Mouse (Mus musculus) ovary, adult 18-20 months (tissue): ENCODE measurements at regions not wholly inside any gene's neighbourhood (a gene's known extent, or its start where the extent isn't known, plus 50 kb on each side); places are given as distances from the start of the nearest gene placed in this dataset.

Experiments
- DNase-seq: peaks from one replicate; pipeline ENCODE4 v3.0.0; 2022; ENCODE audit warnings: low spot score, mixed read lengths

DNA sequence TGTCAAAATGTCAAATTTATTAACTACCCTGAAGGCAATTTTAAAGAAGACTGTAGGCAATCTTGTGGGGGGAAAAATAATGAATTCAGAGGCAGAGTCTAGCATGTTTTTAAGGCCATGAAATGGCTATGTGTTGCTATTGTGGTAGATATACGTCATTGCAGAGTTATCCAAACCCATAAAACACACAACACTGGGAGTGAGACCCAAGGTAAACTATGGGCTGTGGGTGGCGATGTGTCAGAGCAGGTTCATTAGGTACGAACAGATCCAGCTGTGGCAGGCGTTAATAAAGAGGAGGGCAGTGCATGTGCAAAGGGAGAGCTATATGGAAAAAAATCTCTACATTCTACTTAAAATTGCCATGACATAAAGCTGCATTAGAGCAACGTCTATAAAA lies 189.4 kb upstream of the Btg1 start:
- no peak for DNase-seq

DNA sequence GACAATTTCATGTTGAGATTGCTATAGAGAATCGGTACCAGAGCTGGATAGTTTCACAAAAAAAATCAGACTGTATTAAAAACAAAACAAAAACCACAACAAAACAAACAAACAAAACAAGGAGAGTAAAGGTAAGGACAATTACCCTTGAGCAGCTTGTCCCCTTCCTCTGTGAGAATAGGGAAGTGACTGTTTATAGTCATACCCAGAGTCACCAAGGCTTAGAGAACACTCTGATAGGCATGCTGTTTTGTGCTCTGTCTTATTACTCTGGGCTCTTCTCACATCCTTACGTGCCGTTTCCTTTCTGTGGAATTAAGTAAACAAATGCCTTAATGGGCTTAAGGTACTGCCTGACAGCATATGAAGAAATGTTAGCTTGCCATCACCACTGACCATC lies 186.7 kb upstream of the Btg1 start:
- DNase-seq = no peak

DNA sequence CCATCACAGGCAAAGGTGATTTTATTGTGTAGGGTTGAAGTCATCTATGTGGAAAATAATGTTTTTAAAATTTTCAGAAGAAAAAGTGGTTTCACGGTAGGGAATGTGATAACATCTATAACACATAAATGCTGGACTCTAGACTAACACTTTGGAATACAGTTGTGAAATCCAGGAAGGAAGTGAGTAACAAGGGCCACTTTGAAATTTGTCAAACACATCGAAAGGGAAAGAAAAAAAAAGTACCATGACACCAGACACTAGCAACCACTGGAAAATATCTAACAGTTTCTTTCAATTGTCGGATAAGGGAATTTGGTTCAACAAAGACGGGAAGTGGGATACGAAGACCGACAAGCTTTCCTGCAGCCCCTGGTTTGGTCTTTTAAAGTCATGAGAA lies 181.7 kb upstream of the Btg1 start:
- no peak for DNase-seq

- no peak for DNase-seq
Measured at GRCm38 (mm10) chr10:96438398-96439103, 178.3 kb upstream of the Btg1 start.

DNA sequence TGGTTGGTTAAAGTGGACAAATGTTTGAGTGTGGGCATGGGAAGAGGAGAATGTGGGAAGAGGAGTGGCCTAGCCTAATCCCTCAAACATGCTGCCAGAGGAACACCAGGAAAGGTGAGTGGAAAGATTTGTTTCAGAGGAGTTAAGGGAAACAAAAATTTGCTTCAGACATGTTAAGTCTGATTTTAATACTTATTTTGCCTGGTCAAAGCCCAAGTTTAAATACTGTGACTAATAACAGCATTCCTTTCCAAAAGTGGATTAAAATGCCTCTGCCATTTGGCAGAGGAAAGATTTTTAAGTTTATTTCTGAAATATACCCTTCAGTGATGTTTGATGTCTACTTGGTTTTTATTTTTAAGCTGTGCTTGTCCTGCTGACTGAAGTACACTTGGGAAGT lies 174.6 kb upstream of the Btg1 start:
- no peak for DNase-seq

DNA sequence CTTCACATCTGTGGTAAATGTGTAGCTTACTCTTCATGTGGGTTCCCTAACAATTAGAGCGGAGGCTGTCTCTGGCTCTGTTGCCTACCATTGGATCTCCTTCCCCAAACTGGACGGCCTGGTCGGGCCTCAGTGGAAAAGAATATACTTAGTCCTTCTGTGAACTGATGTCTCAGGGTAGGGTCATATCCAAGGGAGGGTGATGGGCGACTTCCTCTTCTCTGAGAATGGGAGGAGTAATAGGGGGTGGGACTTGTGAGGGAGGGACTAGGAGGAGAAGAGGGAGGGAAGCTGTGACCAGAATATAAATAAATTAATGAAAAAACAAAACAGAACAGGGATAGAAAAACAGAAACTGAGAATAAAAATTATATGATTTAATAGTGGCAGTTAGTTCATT lies 166.5 kb upstream of the Btg1 start:
- DNase-seq = no peak

- no peak for DNase-seq
Measured at GRCm38 (mm10) chr10:96454857-96455256, 161.9 kb upstream of the Btg1 start.

- DNase-seq = no peak
Measured at GRCm38 (mm10) chr10:96458551-96458950, 158.3 kb upstream of the Btg1 start.

- no peak for DNase-seq
Measured at GRCm38 (mm10) chr10:96459186-96459585, 157.6 kb upstream of the Btg1 start.

GRCm38 (mm10) chr10:96460151-96460550 lies 156.7 kb upstream of the Btg1 start:
- DNase-seq = no peak

DNA sequence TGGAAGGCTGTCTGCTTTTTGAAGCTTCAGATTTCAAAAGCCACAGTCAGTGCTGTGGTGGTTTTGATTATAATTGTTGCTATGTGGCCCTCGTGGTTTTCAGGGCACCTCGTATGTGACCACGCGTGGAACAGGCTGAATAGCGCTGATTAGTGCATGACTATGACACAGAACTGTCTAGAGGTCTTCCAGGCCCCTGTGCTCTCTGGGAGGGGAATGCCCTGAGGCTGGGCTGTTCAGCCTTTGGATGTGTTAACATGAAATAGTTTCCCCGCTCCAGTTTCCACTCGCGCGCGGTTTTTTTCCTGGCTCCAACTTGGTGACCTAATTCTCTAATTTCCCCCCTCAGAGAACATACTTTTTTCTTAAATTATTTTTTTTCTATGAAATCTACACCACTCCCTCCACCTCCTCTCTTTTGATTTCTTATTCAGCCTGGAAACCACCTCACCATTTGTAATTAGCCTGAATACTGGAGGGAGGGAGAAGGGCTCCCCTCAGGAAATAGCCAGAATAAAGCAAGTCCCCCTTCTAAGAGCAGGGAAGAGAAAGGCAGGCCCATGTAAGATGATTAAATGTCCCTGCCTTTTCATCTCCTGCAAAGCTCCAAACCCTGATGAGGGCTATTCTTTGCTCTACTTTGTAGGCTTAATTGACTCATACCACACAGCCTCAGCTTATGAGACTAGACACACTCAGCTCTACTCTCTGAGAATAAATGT lies 156.0 kb upstream of the Btg1 start:
- no peak for DNase-seq

GRCm38 (mm10) chr10:96465967-96466366 lies 150.8 kb upstream of the Btg1 start:
- DNase-seq = no peak

GRCm38 (mm10) chr10:96466845-96467244 lies 150.0 kb upstream of the Btg1 start:
- DNase-seq = no peak

DNA sequence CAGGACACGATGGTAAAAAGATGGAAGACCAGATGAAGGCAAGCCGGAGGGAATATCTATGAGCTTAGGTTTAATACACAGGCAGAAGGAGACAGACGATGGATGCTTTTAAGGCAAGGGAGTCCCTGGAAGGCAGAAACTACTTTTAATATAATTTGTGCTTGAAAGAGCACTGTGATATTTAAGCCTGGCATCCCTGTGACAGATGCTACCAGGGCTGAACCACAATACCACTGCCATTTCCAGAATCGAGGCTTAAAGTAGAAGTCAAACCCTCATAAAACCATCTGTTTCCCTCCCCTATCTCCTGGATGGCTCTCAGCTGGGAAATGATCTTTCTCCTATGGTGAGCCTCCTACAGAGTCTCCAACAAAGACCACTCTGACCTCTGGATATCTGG lies 149.1 kb upstream of the Btg1 start:
- no peak for DNase-seq

DNA sequence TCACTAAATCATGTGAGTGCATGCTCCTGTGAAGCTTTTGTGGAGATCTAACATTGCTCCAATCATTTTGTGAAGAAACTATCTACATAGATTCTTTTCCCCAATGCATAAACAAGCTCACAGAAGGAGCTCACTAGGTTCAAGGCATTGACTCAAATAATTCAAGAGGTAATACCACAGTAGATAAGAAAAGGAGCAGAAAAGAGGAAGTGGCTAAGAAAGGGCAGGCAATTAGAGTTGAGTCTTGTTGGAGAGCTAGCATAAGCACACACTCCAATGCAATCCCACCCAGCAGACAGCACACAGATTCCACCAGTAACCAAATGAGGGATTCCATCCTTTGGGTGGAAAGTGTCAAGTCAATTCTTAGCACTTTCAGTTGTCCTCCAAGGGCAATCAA lies 145.3 kb upstream of the Btg1 start:
- DNase-seq = no peak

DNA sequence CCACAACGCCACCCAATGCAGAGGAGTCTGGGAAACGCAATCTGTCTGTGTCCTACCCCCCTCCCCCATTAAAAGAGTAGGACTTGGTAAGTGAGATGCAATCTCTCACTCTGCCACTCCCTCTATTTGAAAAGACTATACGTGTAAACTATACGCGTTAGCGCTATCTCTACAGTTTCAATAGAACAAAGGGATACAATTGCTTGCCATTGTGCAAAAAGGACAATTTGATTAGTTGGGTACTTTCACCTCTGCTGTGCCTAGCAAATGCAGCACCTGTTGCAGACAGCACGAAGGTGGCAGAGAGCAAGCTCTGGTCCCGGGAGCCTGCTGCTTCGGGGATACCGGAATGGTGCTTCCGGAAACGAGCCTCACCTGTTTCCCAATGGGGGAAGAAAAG lies 137.5 kb upstream of the Btg1 start:
- DNase-seq = no peak

DNA sequence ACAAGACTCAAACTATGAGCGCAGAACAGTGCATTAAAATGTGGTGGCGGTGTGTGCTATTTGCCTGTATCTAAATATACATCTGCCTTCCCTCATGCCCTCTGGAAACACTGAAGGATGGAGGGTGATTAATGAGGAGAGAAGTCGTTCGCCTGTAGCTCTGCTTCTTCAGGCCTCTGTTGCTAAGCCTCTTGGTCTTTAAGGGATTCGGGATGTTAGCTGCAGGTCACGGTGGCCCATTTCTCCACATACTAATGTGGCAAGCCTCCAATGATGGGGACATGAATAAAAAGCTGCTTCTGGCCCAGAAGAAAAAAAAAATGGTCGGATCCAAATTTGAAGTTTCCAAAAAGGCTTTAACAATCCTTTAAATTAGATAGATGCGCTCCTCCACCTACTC lies 137.0 kb upstream of the Btg1 start:
- DNase-seq = no peak

DNA sequence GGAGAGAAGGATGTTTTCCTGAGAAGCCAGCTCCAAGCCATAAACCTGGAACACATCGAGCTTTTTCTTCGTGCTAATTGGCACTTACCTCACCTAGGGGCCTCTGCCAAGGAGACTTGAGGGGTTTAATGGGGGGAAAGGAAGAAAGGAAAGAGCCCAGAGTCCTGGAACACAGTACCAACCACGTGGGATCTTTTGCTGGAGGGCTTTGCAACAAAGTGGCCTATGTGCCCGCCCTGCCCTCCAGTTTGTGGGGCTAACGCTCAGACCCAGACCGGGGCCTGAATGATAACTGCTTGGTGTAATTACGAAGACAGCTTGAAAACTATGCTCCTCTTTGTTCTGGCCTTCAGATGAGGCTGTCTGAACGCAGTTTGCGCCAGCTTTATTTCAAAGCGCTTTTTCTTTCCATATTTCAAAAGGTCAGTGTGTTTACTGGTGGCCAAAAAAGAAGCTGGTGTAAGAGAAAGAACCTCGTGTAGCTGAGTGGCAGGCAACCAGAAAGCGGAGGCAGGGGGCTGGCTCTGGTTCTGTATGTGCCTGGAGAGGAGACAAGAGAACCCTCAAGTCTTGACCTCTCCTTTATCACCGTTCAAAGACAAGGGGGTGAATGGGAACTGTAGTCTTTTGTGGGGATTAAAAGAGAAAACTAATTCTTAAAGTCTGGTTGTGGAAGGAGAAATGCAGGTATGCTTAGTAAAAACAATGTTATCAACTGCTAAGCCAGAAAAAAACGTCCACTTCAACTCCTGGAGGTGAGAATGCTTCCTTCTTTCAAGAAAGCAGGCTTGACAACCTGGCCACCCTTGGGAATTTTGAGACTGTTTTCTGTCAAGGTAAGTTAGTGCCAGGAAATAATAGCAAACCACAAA lies 136.1 kb upstream of the Btg1 start:
- no peak for DNase-seq

- DNase-seq = no peak
Measured at GRCm38 (mm10) chr10:96481325-96481638, 135.5 kb upstream of the Btg1 start.

GRCm38 (mm10) chr10:96486724-96487123 lies 130.1 kb upstream of the Btg1 start:
- DNase-seq = no peak

GRCm38 (mm10) chr10:96493706-96494105 lies 123.1 kb upstream of the Btg1 start:
- DNase-seq = no peak

- no peak for DNase-seq
Measured at GRCm38 (mm10) chr10:96496700-96497099, 120.1 kb upstream of the Btg1 start.

GRCm38 (mm10) chr10:96497482-96497881 lies 119.3 kb upstream of the Btg1 start:
- DNase-seq = no peak
